Mouse (Mus musculus) CH12.LX (cell line): ENCODE data around the gene Acvrl1.

Experiments used
- CHD1 ChIP-seq: IDR thresholded peaks from 2 replicates; pipeline ENCODE4 v1.6.1; 2012; ENCODE audit warnings: low read depth, low read length, improper control_type of control experiment, inconsistent platforms
- CTCF ChIP-seq, 2 experiments: IDR thresholded peaks in 1 of 2; conservative IDR thresholded peaks in 1 of 2; 2 replicates each; pipeline ENCODE4 v1.5.1; 2011 to 2012; ENCODE audit warnings: low read depth in 2 of 2, low read length in 2 of 2, improper control_type of control experiment in 1 of 2, inconsistent platforms in 1 of 2, mild to moderate bottlenecking in 1 of 2, moderate library complexity in 1 of 2
- IRF4 ChIP-seq: IDR thresholded peaks from 2 replicates; pipeline ENCODE4 v1.6.1; 2014; ENCODE audit warnings: low read depth, mild to moderate bottlenecking, inconsistent platforms, low read length, improper control_type of control experiment
- JUN ChIP-seq: IDR thresholded peaks from 2 replicates; pipeline ENCODE4 v1.6.1; 2011; ENCODE audit warnings: low read depth, mild to moderate bottlenecking, low read length, improper control_type of control experiment, moderate library complexity; ENCODE audit not compliant: insufficient read depth
- POLR2A ChIP-seq: IDR thresholded peaks from 2 replicates; pipeline ENCODE4 v1.6.1; 2011; ENCODE audit warnings: low read depth, mild to moderate bottlenecking, improper control_type of control experiment, low read length
- POLR2AphosphoS2 ChIP-seq: IDR thresholded peaks from 2 replicates; pipeline ENCODE4 v1.6.1; 2011; ENCODE audit warnings: low read depth, low read length, improper control_type of control experiment
- RAD21 ChIP-seq: IDR thresholded peaks from 2 replicates; pipeline ENCODE4 v1.6.1; 2011; ENCODE audit warnings: low read depth, mild to moderate bottlenecking, low read length, improper control_type of control experiment, moderate library complexity
- USF2 ChIP-seq: conservative IDR thresholded peaks from 2 replicates; pipeline ENCODE4 v1.6.1; 2011; ENCODE audit warnings: low read depth, low read length, improper control_type of control experiment
- ZKSCAN1 ChIP-seq: IDR thresholded peaks from 2 replicates; pipeline ENCODE4 v1.6.1; 2012; ENCODE audit warnings: low read depth, inconsistent platforms, low read length, improper control_type of control experiment, borderline replicate concordance

- TF ChIP-seq RAD21 (no peak), CTCF (conservative IDR thresholded peaks at IDR 0.05 in 1 of 2, IDR thresholded peaks at IDR 0.05 in 1 of 2; ENCODE audit: low read depth in 2 of 2, low read length in 2 of 2) (no peak), IRF4 (no peak), USF2 (no peak), ZKSCAN1 (no peak), CHD1 (no peak), POLR2A (no peak), POLR2AphosphoS2 (no peak), JUN (no peak)
Observed at GRCm38 (mm10) chr15:101139885-101140284, 11.6 kb downstream of the Acvrl1 start.
